Mouse (Mus musculus) gastrocnemius, postnatal 10 days (tissue): ENCODE measurements around the gene Ergic2. TPM values are rescaled to one million over a fixed set of nuclear protein-coding genes. Genes with fewer than 3 reads are reported as not detected.

Experiments
- DNase-seq: peaks from one replicate; pipeline ENCODE4 v3.0.0; 2021; ENCODE audit warnings: mixed read lengths
- long read RNA-seq, 2 experiments: library from polyadenylated mRNA; stranded (forward); transcript quantifications; one replicate each; pipeline ENCODE4 v2.0.0; 2021
- total RNA-seq, 2 experiments: library from RNA; stranded (reverse); gene quantifications; 2 replicates each; pipeline ENCODE4 v1.2.3; 2021

Ergic2 gene
- total RNA-seq, result 10 to 100 TPM; 54.6 to 63.5 TPM
- long read RNA-seq, experiment 1, full-length matches to known transcripts, result 66 of 84 reads
- long read RNA-seq, experiment 1, partial matches to known transcripts, result 2 of 84 reads
- long read RNA-seq, experiment 1, other reads (novel, unspliced or antisense), result 16 of 84 reads
- long read RNA-seq, experiment 2, full-length matches to known transcripts, result 56 of 67 reads
- long read RNA-seq, experiment 2, partial matches to known transcripts, result 3 of 67 reads
- long read RNA-seq, experiment 2, other reads (novel, unspliced or antisense), result 8 of 67 reads

- DNase-seq, result peak; percentile 90
Measured at GRCm38 (mm10) chr6:148211897-148212680, at the start of gene Ergic2. Ergic2 (minus strand) TSS chr6:148212374.

- no peak for DNase-seq
Measured at GRCm38 (mm10) chr6:148260729-148261101, 48.5 kb upstream of the Ergic2 start.

- peak; percentile 36 for DNase-seq
Measured at GRCm38 (mm10) chr6:148259979-148260728, 48.0 kb upstream of the Ergic2 start.

GRCm38 (mm10) chr6:148259074-148259473 lies 46.9 kb upstream of the Ergic2 start:
- DNase-seq, result no peak

GRCm38 (mm10) chr6:148257805-148258204 lies 45.6 kb upstream of the Ergic2 start:
- no peak for DNase-seq

- DNase-seq, result no peak
Measured at GRCm38 (mm10) chr6:148256109-148256508, 43.9 kb upstream of the Ergic2 start.

GRCm38 (mm10) chr6:148255395-148256053 lies 43.4 kb upstream of the Ergic2 start:
- no peak for DNase-seq

- DNase-seq, result no peak
Measured at GRCm38 (mm10) chr6:148249221-148249620, 37.0 kb upstream of the Ergic2 start.

GRCm38 (mm10) chr6:148248625-148249024 lies 36.5 kb upstream of the Ergic2 start:
- peak; percentile 43 for DNase-seq

GRCm38 (mm10) chr6:148246544-148246943 lies 34.4 kb upstream of the Ergic2 start:
- no peak for DNase-seq

GRCm38 (mm10) chr6:148244836-148245235 lies 32.7 kb upstream of the Ergic2 start:
- DNase-seq, result no peak

- no peak for DNase-seq
Measured at GRCm38 (mm10) chr6:148242304-148242703, 30.1 kb upstream of the Ergic2 start.

- no peak for DNase-seq
Measured at GRCm38 (mm10) chr6:148241685-148242084, 29.5 kb upstream of the Ergic2 start.

GRCm38 (mm10) chr6:148239311-148239710 lies 27.1 kb upstream of the Ergic2 start:
- no peak for DNase-seq

- DNase-seq, result no peak
Measured at GRCm38 (mm10) chr6:148237453-148237852, 25.3 kb upstream of the Ergic2 start.

- DNase-seq, result no peak
Measured at GRCm38 (mm10) chr6:148234105-148234828, 22.1 kb upstream of the Ergic2 start.

GRCm38 (mm10) chr6:148227542-148227941 lies 15.4 kb upstream of the Ergic2 start:
- no peak for DNase-seq

- no peak for DNase-seq
Measured at GRCm38 (mm10) chr6:148222686-148223085, 10.5 kb upstream of the Ergic2 start.

GRCm38 (mm10) chr6:148218235-148219076 lies 6.3 kb upstream of the Ergic2 start:
- no peak for DNase-seq

- DNase-seq, result no peak
Measured at GRCm38 (mm10) chr6:148216752-148217151, 4.6 kb upstream of the Ergic2 start.

GRCm38 (mm10) chr6:148214765-148215164 lies 2.6 kb upstream of the Ergic2 start:
- peak; percentile 31 for DNase-seq
